Mouse (Mus musculus) kidney, postnatal 10 days (tissue): Measurements from ENCODE around the gene Msl1.

Source experiments
- DNase-seq: peaks from one replicate; pipeline ENCODE4 v3.0.0; 2021; ENCODE audit warnings: mixed read lengths

Gene Msl1

DNA sequence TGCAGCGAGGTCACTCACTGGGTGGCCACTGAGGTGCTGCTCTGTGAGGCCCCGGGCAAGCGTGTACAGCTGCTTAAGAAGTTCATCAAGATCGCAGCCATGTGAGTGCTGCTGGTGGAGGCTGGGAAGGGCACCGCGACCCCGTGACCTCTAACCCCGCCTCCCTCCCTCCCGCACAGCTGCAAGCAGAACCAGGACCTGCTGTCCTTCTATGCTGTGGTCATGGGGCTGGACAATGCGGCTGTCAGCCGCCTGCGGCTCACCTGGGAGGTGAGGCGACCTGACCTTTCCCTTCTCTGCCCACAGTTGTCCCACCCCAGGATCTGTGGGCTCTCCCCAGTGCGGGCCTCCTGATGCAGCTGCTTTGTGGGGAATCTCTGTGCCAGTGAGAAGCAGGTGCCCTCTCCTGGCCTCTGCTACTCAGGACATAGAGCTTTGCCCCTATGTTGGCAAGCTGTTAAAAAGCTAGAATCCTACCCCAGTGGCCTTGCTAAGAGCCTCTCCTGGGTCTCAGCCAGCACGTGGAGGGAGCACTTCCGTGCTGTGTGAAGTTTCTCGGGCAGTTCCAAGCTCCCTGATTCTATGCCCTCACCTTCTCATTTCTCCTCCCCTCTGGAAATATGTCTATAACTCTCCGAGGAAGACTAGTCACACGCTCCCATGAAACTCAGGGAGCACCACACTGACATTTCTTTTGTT is 54.0 kb downstream of the Msl1 start:
- DNase-seq = no peak

DNA sequence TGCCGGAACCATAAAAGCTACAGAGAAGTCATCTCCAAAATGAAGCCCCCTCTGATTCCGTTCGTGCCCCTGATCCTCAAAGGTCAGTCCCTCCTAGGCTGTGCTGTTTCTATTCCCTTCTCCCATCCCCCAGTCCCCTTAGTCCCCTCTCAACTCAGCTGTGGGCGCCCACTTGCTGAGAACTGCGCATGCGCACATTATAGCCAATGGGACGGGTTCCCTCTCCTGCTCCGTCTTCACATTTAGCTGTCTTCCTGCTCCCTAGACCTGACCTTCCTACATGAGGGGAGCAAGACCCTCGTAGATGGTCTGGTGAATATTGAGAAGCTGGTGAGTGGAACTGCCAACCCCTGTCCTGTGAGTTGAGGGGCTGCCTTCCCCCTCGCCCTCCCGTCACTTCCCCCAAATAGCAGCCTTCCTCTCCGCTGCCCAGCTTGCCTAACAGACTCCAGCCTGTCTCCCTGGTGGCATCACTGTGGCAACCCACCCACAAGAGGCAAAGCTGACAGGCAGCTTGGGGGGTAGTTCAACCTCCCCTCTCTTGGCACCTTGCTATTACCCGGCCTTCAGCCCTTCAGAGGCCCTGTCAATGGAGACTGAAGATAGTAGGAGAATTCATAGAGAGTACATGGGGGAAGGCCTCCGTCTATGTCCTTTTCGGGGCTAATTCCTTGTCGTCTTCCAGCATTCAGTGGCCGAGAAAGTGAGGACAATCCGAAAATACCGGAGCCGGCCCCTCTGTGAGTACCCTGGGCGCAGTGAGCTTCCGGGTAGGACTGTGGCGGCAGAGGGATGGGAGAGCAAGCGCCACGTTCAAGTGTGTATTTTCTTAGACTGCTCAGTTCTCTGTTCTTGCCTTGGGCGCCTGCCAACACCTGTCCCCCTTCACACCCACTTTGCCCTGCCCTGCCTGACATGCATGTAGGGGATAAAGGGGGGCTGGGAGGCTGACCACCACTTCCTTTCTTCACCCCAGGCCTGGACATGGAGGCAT is 55.1 kb downstream of the Msl1 start:
- DNase-seq = no peak

DNA sequence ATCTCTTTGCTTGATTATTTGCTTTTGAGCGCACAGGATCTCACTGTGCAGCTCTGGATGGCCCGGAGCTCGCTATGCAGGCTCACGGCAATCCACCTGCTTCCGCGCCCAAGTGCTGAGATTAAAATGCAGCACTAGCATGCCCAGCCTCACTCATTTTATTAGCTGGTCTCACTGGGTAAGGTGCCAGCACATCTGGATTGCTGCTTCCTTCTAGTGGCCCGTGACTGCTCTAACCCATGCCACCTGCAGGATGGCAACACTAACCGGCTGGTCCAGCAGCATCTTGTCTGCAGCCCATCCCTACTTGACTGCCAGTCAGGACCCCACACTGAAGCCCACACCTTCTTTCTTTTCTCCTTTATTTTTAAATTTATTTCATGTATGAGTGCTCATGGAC is 58.8 kb downstream of the Msl1 start:
- no peak for DNase-seq

DNA sequence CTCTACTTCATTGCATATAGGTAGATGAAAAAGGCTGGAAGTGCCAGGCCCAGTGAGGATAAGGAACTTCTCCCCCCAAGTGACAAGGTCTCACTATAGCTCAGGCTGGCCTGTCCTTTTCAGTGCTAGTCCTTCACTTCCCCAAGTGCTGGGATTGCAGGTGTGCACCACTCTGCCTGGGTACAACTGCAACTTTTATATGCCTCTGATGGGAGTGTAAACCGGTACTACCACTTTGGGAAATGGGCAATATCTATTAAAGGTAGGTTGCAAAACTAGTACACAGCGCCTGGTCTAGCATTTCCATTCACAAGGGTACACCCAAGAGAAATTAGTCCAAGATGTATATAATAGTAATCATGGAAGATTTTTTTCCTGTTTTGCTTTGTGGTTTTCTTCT is 59.3 kb downstream of the Msl1 start:
- DNase-seq = no peak
